Mouse (Mus musculus): ENCODE results near the gene Irf2.

DNA sequence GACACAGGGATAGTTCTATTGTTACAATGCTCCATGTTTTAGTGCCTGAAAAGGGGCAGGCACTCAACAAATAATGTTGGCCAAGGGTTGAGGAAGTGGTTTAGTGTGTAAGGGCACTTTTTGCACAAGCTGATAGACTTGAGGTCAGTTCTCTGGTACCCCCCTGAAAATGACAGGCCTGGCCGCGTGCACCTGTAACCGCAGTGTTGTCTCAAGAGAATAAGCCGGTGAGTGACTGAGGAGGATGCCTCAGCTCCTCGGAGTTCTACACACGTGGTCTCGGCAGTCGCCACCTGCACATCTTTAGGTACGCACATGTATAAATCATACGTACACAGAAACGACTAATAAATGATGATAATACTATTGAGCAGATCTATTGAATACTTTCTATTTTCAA is 26.4 kb upstream of the Irf2 start:
- TF ChIP-seq EP300 (optimal IDR thresholded peaks at IDR 0.05) (no peak), CTCF (IDR thresholded peaks at IDR 0.05; ENCODE audit: low read depth) (no peak)
